Mouse (Mus musculus) cerebellum, adult 2 months (tissue): ENCODE measurements around the gene Dapp1. TPM values are rescaled to one million over a fixed set of nuclear protein-coding genes. Genes with fewer than 3 reads are reported as not detected.

ENCODE experiments used
- DNase-seq, 2 experiments: peaks; one replicate each; pipeline ENCODE4 v3.0.0; 2021
- H3K27ac ChIP-seq: fragments of 200-500 bp; 2 replicates; pipeline ENCODE4 v1.5.1; 2012; ENCODE audit warnings: low read length, control low read depth, inconsistent platforms; ENCODE audit not compliant: insufficient read depth
- H3K27me3 ChIP-seq: fragments of 200-500 bp; 2 replicates; pipeline ENCODE4 v1.6.1; 2012; ENCODE audit warnings: inconsistent platforms, mild to moderate bottlenecking, low read length, moderate library complexity; ENCODE audit not compliant: control insufficient read depth, insufficient read depth
- H3K4me1 ChIP-seq: fragments of 200-500 bp; 2 replicates; pipeline ENCODE4 v1.6.1; 2011; ENCODE audit warnings: low read length; ENCODE audit not compliant: control insufficient read depth, insufficient read depth
- H3K4me3 ChIP-seq: fragments of 200-500 bp; replicated peaks from 2 replicates; pipeline ENCODE3; 2011; ENCODE audit warnings: mild to moderate bottlenecking, low read depth, low read length, control low read depth; ENCODE audit not compliant: insufficient read depth
- CTCF ChIP-seq: fragments of 200-500 bp; IDR thresholded peaks from 2 replicates; pipeline ENCODE4 v1.5.1; 2011; ENCODE audit warnings: low read depth, mild to moderate bottlenecking, control low read depth, low read length, moderate library complexity, borderline replicate concordance; ENCODE audit not compliant: insufficient read depth
- POLR2A ChIP-seq: fragments of 200-500 bp; IDR thresholded peaks from 2 replicates; pipeline ENCODE4 v1.6.1; 2011; ENCODE audit warnings: low read length, control low read depth, borderline replicate concordance; ENCODE audit not compliant: insufficient read depth
- WGBS: fragments of 180-500 bp; shearing (Covaris S2); methylation state at CpG from one replicate; pipeline ENCODE4 v1.1.7; 2018; 5-methylcytosine and 5-hydroxymethylcytosine counted together
- polyA plus RNA-seq: library from polyadenylated mRNA; depleted of rRNA; stranded (reverse); fragments of >200 nt; gene quantifications from 2 replicates; pipeline ENCODE4 v1.2.3, GENCODE M21; 2012; rRNA removed

The Dapp1 gene
- polyA plus RNA-seq, 1 experiment: 1.1 TPM

GRCm38 (mm10) chr3:137881093-137881492 lies 100.3 kb downstream of the Dapp1 start:
- WGBS: 98% methylated on average over 5 of the region's 5 CpGs
- TF ChIP-seq CTCF: no peak
- TF ChIP-seq POLR2A: no peak
- H3K4me1 ChIP-seq: no peaks in the 10 kb centered on the region
- DNase-seq: no peak
- no peaks in the 10 kb centered on the region for H3K27me3 ChIP-seq
- H3K27ac ChIP-seq: no peak overlapping the region
- no peak overlapping the region for H3K4me3 ChIP-seq

Other genes with a start within 250 kb of the Dapp1 start
- gene H2afz, start 117.1 kb downstream of the Dapp1 start, polyA plus RNA-seq: 409 and 430 TPM in 2 replicates
- 25.6 and 27.4 TPM in 2 replicates for gene Dnajb14, start 113.9 kb downstream of the Dapp1 start, polyA plus RNA-seq
- gene Lamtor3, start 63.0 kb downstream of the Dapp1 start, polyA plus RNA-seq: 92.8 and 95.0 TPM in 2 replicates
- gene 1110002E22Rik, start 83.5 kb upstream of the Dapp1 start, polyA plus RNA-seq: 0.05 and 0.07 TPM in 2 replicates
- gene Gm5105, start 85.8 kb upstream of the Dapp1 start, polyA plus RNA-seq: 0.08 and 0.10 TPM in 2 replicates
- 5.8 and 6.0 TPM in 2 replicates for gene Trmt10a, start 161.9 kb upstream of the Dapp1 start, polyA plus RNA-seq
- gene Mttp, start 163.4 kb upstream of the Dapp1 start, polyA plus RNA-seq: 6.7 and 7.4 TPM in 2 replicates
- not detected in 2 replicates for gene 4930579F01Rik, start 212.3 kb upstream of the Dapp1 start, polyA plus RNA-seq
- 0.05 TPM in 1 of 2 replicates, not detected in the other for gene Adh7, start 236.2 kb upstream of the Dapp1 start, polyA plus RNA-seq